Mouse (Mus musculus): ENCODE measurements around the gene Mpz. TPM values are rescaled to one million over a fixed set of nuclear protein-coding genes. Genes with fewer than 3 reads are reported as not detected.

Mpz gene
- total and polyA plus RNA-seq, 2 experiments from 2014 or later = 0.49 to 0.63 TPM

GRCm38 (mm10) chr1:171179487-171180171 is 29.1 kb downstream of the Mpz start:
- H3K36me3 ChIP-seq (ENCODE audit: insufficient read depth, low read length) = no peaks in the 10 kb centered on the region
- no peak overlapping the region for H3K4me2 ChIP-seq (ENCODE audit: low read depth, low read length, poor library complexity, severe bottlenecking)
- ATAC-seq (ENCODE audit: low FRiP score) = no peak
- no peak for DNase-seq (ENCODE audit: low spot score)
- H3K27ac ChIP-seq (ENCODE audit: low read depth, low read length) = no peak overlapping the region
- no peaks in the 10 kb centered on the region for H3K4me1 ChIP-seq (ENCODE audit: insufficient read depth, low read length)
- no peak for TF ChIP-seq CTCF (IDR thresholded peaks at IDR 0.05)
- H3K9ac ChIP-seq (replicated peaks; ENCODE audit: low read length, poor library complexity, severe bottlenecking) = no peak overlapping the region
- no peaks in the 10 kb centered on the region for H3K9me3 ChIP-seq (ENCODE audit: low read length)
- H3K27me3 ChIP-seq (ENCODE audit: insufficient read depth, low read length) = no peaks in the 10 kb centered on the region
- WGBS = 77% methylated on average over 5 of the region's 5 CpGs
- no peak overlapping the region for H3K4me3 ChIP-seq (ENCODE audit: low read depth, low read length)

GRCm38 (mm10) chr1:171183025-171183424 is 32.5 kb downstream of the Mpz start:
- H3K4me3 ChIP-seq (ENCODE audit: low read depth, low read length) = no peak overlapping the region
- no peaks in the 10 kb centered on the region for H3K27me3 ChIP-seq (ENCODE audit: insufficient read depth, low read length)
- ATAC-seq (ENCODE audit: low FRiP score) = no peak
- H3K36me3 ChIP-seq (ENCODE audit: insufficient read depth, low read length) = no peaks in the 10 kb centered on the region
- H3K4me1 ChIP-seq (ENCODE audit: insufficient read depth, low read length) = no peaks in the 10 kb centered on the region
- WGBS = 76% methylated on average over 3 of the region's 3 CpGs
- no peak overlapping the region for H3K4me2 ChIP-seq (ENCODE audit: low read depth, low read length, poor library complexity, severe bottlenecking)
- no peaks in the 10 kb centered on the region for H3K9me3 ChIP-seq (ENCODE audit: low read length)
- DNase-seq (ENCODE audit: low spot score) = no peak
- TF ChIP-seq CTCF (IDR thresholded peaks at IDR 0.05) = no peak
- H3K27ac ChIP-seq (ENCODE audit: low read depth, low read length) = no peak overlapping the region
- H3K9ac ChIP-seq (replicated peaks; ENCODE audit: low read length, poor library complexity, severe bottlenecking) = no peak overlapping the region

- Histone ChIP-seq H3K9ac (replicated peaks; ENCODE audit: low read length, poor library complexity, severe bottlenecking) (no peak overlapping the region), H3K9me3 (ENCODE audit: low read length) (no peaks in the 10 kb centered on the region), H3K4me1 (ENCODE audit: insufficient read depth, low read length) (no peaks in the 10 kb centered on the region), H3K27ac (ENCODE audit: low read depth, low read length) (no peak overlapping the region), H3K36me3 (ENCODE audit: insufficient read depth, low read length) (no peaks in the 10 kb centered on the region), H3K27me3 (ENCODE audit: insufficient read depth, low read length) (no peaks in the 10 kb centered on the region), H3K4me2 (ENCODE audit: low read depth, low read length, poor library complexity, severe bottlenecking) (no peak overlapping the region), H3K4me3 (ENCODE audit: low read depth, low read length) (no peak overlapping the region)
- DNase-seq (ENCODE audit: low spot score) (no peak), ATAC-seq (ENCODE audit: low FRiP score) (no peak)
- no peak for TF ChIP-seq CTCF (IDR thresholded peaks at IDR 0.05)
- WGBS = 69% methylated on average over 3 of the region's 3 CpGs
Observed at GRCm38 (mm10) chr1:171183620-171184019, 33.1 kb downstream of the Mpz start.

- TF ChIP-seq CTCF (IDR thresholded peaks at IDR 0.05) = peak; percentile 31; the same call in 1 of the 2 replicates
- Histone ChIP-seq H3K9ac (replicated peaks; ENCODE audit: low read length, poor library complexity, severe bottlenecking) (no peak overlapping the region), H3K9me3 (ENCODE audit: low read length) (no peaks in the 10 kb centered on the region), H3K4me1 (ENCODE audit: insufficient read depth, low read length) (no peaks in the 10 kb centered on the region), H3K36me3 (ENCODE audit: insufficient read depth, low read length) (no peaks in the 10 kb centered on the region), H3K27ac (ENCODE audit: low read depth, low read length) (no peak overlapping the region), H3K4me2 (ENCODE audit: low read depth, low read length, poor library complexity, severe bottlenecking) (no peak overlapping the region), H3K4me3 (ENCODE audit: low read depth, low read length) (no peak overlapping the region), H3K27me3 (ENCODE audit: insufficient read depth, low read length) (no peaks in the 10 kb centered on the region)
- no peak for ATAC-seq (ENCODE audit: low FRiP score)
- 90% methylated on average over 7 of the region's 7 CpGs for WGBS
- DNase-seq (ENCODE audit: low spot score) = no peak
Observed at GRCm38 (mm10) chr1:171184314-171184713, 33.8 kb downstream of the Mpz start.

GRCm38 (mm10) chr1:171185655-171186054 is 35.1 kb downstream of the Mpz start:
- no peaks in the 10 kb centered on the region for H3K4me1 ChIP-seq (ENCODE audit: insufficient read depth, low read length)
- no peak overlapping the region for H3K9ac ChIP-seq (replicated peaks; ENCODE audit: low read length, poor library complexity, severe bottlenecking)
- no peaks in the 10 kb centered on the region for H3K36me3 ChIP-seq (ENCODE audit: insufficient read depth, low read length)
- H3K4me2 ChIP-seq (ENCODE audit: low read depth, low read length, poor library complexity, severe bottlenecking) = no peak overlapping the region
- ATAC-seq (ENCODE audit: low FRiP score) (no peak), DNase-seq (ENCODE audit: low spot score) (no peak)
- no peak overlapping the region for H3K4me3 ChIP-seq (ENCODE audit: low read depth, low read length)
- no peaks in the 10 kb centered on the region for H3K27me3 ChIP-seq (ENCODE audit: insufficient read depth, low read length)
- no peaks in the 10 kb centered on the region for H3K9me3 ChIP-seq (ENCODE audit: low read length)
- TF ChIP-seq CTCF (IDR thresholded peaks at IDR 0.05) = no peak
- H3K27ac ChIP-seq (ENCODE audit: low read depth, low read length) = no peak overlapping the region
- 74% methylated on average over 8 of the region's 8 CpGs for WGBS

- TF ChIP-seq CTCF (IDR thresholded peaks at IDR 0.05) = no peak
- 16% methylated on average over 13 of the region's 13 CpGs for WGBS
- no peaks in the 10 kb centered on the region for H3K9me3 ChIP-seq (ENCODE audit: low read length)
Observed at GRCm38 (mm10) chr1:171187851-171188700, 37.6 kb downstream of the Mpz start.

More at GRCm38 (mm10) chr1:171187851-171188700, 37.6 kb downstream of the Mpz start:
- Histone ChIP-seq H3K27ac (ENCODE audit: low read depth, low read length) (no peak overlapping the region), H3K4me2 (ENCODE audit: low read depth, low read length, poor library complexity, severe bottlenecking) (peak overlapping the region; percentile 13; the same call in 1 of the 2 replicates), H3K36me3 (ENCODE audit: insufficient read depth, low read length) (no peaks in the 10 kb centered on the region), H3K4me1 (ENCODE audit: insufficient read depth, low read length) (peaks cover 1% of the 10 kb centered on the region; the same call in 1 of the 2 replicates), H3K27me3 (ENCODE audit: insufficient read depth, low read length) (no peaks in the 10 kb centered on the region), H3K4me3 (ENCODE audit: low read depth, low read length) (no peak overlapping the region), H3K9ac (replicated peaks; ENCODE audit: low read length, poor library complexity, severe bottlenecking) (no peak overlapping the region)
- no peak for DNase-seq (ENCODE audit: low spot score)
- ATAC-seq (ENCODE audit: low FRiP score) = peak; percentile 29
